Mouse (Mus musculus) lung, embryonic 16.5 days (tissue): Measurements from ENCODE around the gene Gm36079. TPM values are rescaled to one million over a fixed set of nuclear protein-coding genes. Genes with fewer than 3 reads are reported as not detected.
"Not testable (repeated sequence)": the region's sequence is repeated elsewhere in the genome, so short reads cannot be mapped to it uniquely, and the experiment has no call there.

Source experiments
- ATAC-seq: fragments of 200-750 bp; cut with Nextera tagmentation; 2 replicates; pipeline ENCODE4 v1.8.0; 2017; ENCODE audit warnings: low read depth, mild to moderate bottlenecking, moderate library complexity
- H3K27ac ChIP-seq: fragments of 300-500 bp; sonication (generic); 2 replicates; pipeline ENCODE4 v1.5.1; 2014; ENCODE audit warnings: mild to moderate bottlenecking, control low read depth, low read length
- H3K27me3 ChIP-seq: fragments of 300-500 bp; sonication (generic); 2 replicates; pipeline ENCODE4 v1.6.1; 2014; ENCODE audit warnings: low read depth, low read length, mixed read lengths; ENCODE audit not compliant: control insufficient read depth, insufficient read depth
- H3K36me3 ChIP-seq: fragments of 300-500 bp; sonication (generic); 2 replicates; pipeline ENCODE4 v1.6.1; 2014; ENCODE audit warnings: low read length; ENCODE audit not compliant: control insufficient read depth, insufficient read depth
- H3K4me1 ChIP-seq: fragments of 300-500 bp; sonication (generic); replicated peaks from 2 replicates; pipeline ENCODE4 v1.6.1; 2014; ENCODE audit warnings: low read length, mixed read lengths; ENCODE audit not compliant: control insufficient read depth, insufficient read depth
- H3K4me2 ChIP-seq: fragments of 300-500 bp; sonication (generic); 2 replicates; pipeline ENCODE4 v1.6.1; 2014; ENCODE audit warnings: low read depth, low read length, control low read depth
- H3K4me3 ChIP-seq: fragments of 300-500 bp; sonication (generic); 2 replicates; pipeline ENCODE4 v1.5.1; 2014; ENCODE audit warnings: mild to moderate bottlenecking, low read length, control low read depth
- H3K9ac ChIP-seq: fragments of 300-500 bp; sonication (generic); 2 replicates; pipeline ENCODE4 v1.6.1; 2014; ENCODE audit warnings: low read length, control low read depth
- H3K9me3 ChIP-seq: fragments of 300-500 bp; sonication (generic); 2 replicates; pipeline ENCODE4 v1.6.1; 2016; ENCODE audit warnings: low read length; ENCODE audit not compliant: control insufficient read depth
- WGBS: fragments of 180-500 bp; shearing (Covaris S2); extraction: QIAGEN DNeasy Blood & Tissue Kit; methylation state at CpG from one replicate; pipeline ENCODE4 v1.1.7; 2014; 5-methylcytosine and 5-hydroxymethylcytosine counted together
- polyA plus RNA-seq: library from polyadenylated mRNA; unstranded; fragments of >200 nt; fragmentation: Nextera tagmentation; extraction: Ambion mirVana; gene quantifications from 2 replicates; pipeline ENCODE4 v1.2.1, GENCODE M21; 2015

Gm36079 gene
- polyA plus RNA-seq, 1 experiment from 2014 or later, result not detected

GRCm38 (mm10) chr13:120025576-120025975, 1.2 kb downstream of the Gm36079 start:
- not testable (repeated sequence) for H3K27ac ChIP-seq, H3K4me1 ChIP-seq, H3K4me2 ChIP-seq, ATAC-seq, H3K36me3 ChIP-seq, H3K4me3 ChIP-seq, H3K27me3 ChIP-seq, H3K9ac ChIP-seq, H3K9me3 ChIP-seq
- WGBS, result 7% methylated on average over 4 of the region's 4 CpGs

DNA sequence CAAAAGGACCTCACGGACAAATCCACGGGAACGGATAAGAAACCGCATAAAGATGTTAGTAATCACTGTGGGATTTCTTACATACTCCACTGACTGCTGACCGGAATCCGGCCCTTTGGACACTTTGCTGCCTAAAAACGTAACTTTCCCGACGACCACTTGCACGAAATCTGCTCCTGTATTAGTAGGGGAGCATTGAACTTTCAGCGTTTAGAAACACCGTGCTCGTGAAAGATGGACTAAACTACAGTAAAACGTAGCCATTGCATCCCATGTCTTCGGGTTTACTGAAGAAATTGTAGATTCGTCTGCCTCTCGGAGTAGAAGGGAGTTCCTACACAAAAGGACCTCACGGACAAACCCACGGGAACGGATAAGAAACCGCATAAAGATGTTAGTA, 1.8 kb downstream of the Gm36079 start:
- not testable (repeated sequence) for ATAC-seq

DNA sequence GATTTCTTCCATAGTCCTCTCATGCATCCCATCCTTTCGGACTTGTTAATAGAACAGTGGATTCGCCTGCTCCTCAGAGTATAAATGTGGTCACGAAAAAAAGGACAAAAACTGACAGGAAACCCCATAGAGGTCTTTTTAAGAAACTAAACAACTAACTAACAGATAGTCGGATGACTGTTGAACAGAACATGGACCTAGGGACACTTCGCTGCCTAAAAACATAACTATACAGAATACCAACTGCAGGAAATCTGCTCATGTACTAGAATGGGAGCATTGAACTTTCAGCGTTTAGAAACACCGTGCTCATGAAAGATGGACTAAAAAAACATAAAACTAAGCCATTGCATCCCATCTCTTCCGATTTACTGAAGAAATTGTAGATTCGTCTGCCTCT, 2.2 kb downstream of the Gm36079 start:
- H3K27me3 ChIP-seq, H3K4me1 ChIP-seq, ATAC-seq, H3K9ac ChIP-seq, H3K9me3 ChIP-seq, H3K4me2 ChIP-seq, H3K36me3 ChIP-seq, H3K4me3 ChIP-seq, H3K27ac ChIP-seq: not testable (repeated sequence)
- WGBS, result 11% methylated on average over 9 of the region's 9 CpGs

More for the DNA sequence above, 1.8 kb downstream of the Gm36079 start:
- not testable (repeated sequence) for H3K4me1 ChIP-seq, H3K27ac ChIP-seq, H3K27me3 ChIP-seq, H3K9ac ChIP-seq, H3K4me3 ChIP-seq, H3K9me3 ChIP-seq, H3K36me3 ChIP-seq, H3K4me2 ChIP-seq
- 4% methylated on average over 19 of the region's 21 CpGs for WGBS

DNA sequence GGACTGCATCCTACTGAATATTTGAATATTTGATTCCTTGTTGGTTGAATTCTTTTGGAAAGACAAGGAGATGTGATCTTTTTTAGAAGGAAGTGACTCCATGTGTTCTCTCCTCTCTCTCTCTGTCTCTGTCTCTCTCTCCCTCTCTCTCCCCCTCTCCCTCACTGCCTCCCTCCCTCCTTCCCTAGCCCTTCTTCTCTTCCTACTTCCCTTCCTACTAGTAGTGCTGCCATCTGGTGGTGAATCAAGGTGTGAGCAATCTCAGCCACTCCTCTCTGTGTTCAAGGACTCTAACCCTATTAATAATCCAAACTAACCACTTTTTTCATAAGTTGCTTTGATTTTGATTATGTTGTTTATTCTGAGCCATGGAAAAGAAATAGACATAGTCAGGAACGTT, 5.3 kb downstream of the Gm36079 start:
- H3K27ac ChIP-seq, ATAC-seq: not testable (repeated sequence)
- WGBS, result no CpG with 5 or more reads among the region's 1 CpGs

GRCm38 (mm10) chr13:120015348-120016007, 11.3 kb downstream of the Gm36079 start:
- H3K36me3 ChIP-seq, H3K9me3 ChIP-seq, H3K4me3 ChIP-seq, H3K4me2 ChIP-seq, H3K9ac ChIP-seq, ATAC-seq, H3K27me3 ChIP-seq, H3K4me1 ChIP-seq, H3K27ac ChIP-seq: not testable (repeated sequence)
- WGBS, result 3% methylated on average over 5 of the region's 32 CpGs

More for the DNA sequence above, 5.3 kb downstream of the Gm36079 start:
- not testable (repeated sequence) for H3K4me3 ChIP-seq, H3K4me1 ChIP-seq, H3K27me3 ChIP-seq, H3K9ac ChIP-seq, H3K9me3 ChIP-seq, H3K4me2 ChIP-seq, H3K36me3 ChIP-seq

- H3K27me3 ChIP-seq, H3K4me2 ChIP-seq, H3K36me3 ChIP-seq, H3K4me1 ChIP-seq, ATAC-seq, H3K4me3 ChIP-seq, H3K9ac ChIP-seq, H3K9me3 ChIP-seq, H3K27ac ChIP-seq: not testable (repeated sequence)
- WGBS, result no CpG with 5 or more reads among the region's 2 CpGs
These were observed 12.8 kb downstream of the Gm36079 start for GRCm38 (mm10) chr13:120013962-120014361.

- H3K4me1 ChIP-seq, H3K27me3 ChIP-seq, H3K9me3 ChIP-seq, H3K4me2 ChIP-seq, H3K9ac ChIP-seq, H3K4me3 ChIP-seq, H3K36me3 ChIP-seq, ATAC-seq, H3K27ac ChIP-seq: not testable (repeated sequence)
- no CpG with 5 or more reads among the region's 5 CpGs for WGBS
These were observed 13.3 kb downstream of the Gm36079 start for GRCm38 (mm10) chr13:120013544-120013943.

DNA sequence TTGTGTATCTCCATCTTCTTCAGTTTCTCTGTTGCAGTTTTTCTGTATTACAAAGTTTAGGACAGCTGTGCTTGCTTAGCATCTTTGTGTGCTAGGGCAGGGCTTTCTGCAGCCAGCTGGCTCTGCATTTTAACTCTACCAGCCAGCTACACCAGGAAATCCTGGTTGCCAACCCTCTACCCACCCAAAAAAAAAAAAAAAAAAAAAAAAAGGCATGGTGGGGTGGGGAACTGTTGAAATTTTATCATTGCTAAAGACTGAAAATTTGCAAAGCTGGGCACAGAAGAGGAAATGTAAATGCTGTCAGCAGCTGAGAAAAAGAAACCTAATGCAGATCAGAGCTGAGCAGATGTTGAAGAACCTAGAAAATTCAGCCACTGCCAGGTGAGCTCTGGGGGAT, 16.7 kb downstream of the Gm36079 start:
- H3K9me3 ChIP-seq, ATAC-seq, H3K36me3 ChIP-seq: not testable (repeated sequence)

GRCm38 (mm10) chr13:119999215-119999614, 27.6 kb downstream of the Gm36079 start:
- ATAC-seq, H3K27ac ChIP-seq, H3K9ac ChIP-seq, H3K4me3 ChIP-seq, H3K27me3 ChIP-seq, H3K4me1 ChIP-seq, H3K36me3 ChIP-seq, H3K4me2 ChIP-seq, H3K9me3 ChIP-seq: not testable (repeated sequence)
- WGBS, result no CpG with 5 or more reads among the region's 4 CpGs

More for the DNA sequence above, 16.7 kb downstream of the Gm36079 start:
- not testable (repeated sequence) for H3K4me2 ChIP-seq, H3K9ac ChIP-seq, H3K4me3 ChIP-seq, H3K27me3 ChIP-seq, H3K4me1 ChIP-seq, H3K27ac ChIP-seq
